Mouse (Mus musculus) liver, adult (tissue): ENCODE results near the gene Ice1.

ENCODE experiments used
- GATA4 ChIP-seq: IDR thresholded peaks from 2 replicates; pipeline ENCODE4 v1.6.1; 2014; ENCODE audit warnings: mild to moderate bottlenecking, low read length; ENCODE audit not compliant: insufficient replicate concordance

Gene Ice1

DNA sequence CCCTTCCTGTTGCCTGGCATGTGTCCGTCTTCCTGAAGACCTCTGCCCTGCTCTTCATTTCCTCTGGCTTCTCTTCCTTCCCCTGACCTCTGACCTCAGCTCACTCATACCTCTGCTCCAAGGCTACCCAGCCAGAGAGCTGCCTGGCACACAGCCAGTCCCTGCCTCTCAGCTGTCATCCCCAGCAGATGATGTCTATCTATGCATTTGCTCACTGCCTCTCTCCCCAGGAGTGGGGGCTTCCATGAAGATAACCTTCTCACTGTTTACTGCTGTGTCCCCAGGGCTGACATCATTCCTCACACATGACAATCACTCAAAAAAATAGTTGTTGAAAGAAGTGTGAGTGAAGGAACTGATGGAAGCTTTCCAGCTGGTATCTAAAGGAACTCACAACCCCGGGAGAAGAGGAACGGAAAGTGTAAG is 12.6 kb upstream of the Ice1 start:
- TF ChIP-seq GATA4 = no peak; the same call in 1 of the 2 replicates

DNA sequence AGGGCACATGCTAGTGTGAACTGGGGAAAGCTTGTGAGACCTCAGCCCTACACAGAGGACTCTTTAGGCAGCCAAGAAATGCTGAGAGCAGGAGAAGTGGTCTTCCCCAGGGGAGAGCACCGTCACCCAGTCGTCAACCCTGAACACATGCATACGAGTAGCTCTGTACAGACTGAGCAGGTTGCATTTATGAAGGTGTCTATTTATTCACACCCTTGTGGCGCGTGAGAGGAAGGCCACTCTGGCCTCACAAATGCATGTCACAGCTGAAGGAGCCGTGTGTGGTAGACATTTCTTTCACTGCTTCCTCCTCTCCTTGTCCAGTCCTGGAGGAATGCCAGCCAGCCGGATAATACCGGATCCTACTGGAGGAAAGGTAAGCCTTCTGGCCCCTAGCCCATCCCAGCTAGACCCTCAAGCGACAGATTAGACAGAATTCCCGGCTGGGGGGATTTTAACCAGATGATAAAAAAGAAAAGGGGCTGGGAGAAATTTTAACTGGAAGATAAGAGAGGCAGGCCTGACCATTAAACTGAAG is 8.6 kb upstream of the Ice1 start:
- no peak for TF ChIP-seq GATA4

DNA sequence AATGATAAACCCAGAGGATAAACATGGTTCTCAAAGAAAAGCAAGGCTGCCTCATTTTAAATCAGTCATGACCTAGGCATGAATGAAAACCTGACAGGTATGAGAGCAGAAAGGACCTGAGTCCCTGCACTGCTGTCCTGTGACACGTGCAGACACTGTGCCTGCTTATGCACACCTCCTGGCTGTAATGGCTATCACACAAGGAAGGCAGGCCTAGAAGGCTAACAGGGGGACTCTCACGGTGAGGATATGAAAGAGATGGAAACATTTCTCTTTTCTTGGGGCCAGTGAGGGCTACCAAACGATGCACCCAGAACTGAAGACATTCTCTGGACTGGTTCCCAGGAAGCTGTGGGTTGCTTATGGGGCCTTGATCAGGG is 6.6 kb upstream of the Ice1 start:
- no peak for TF ChIP-seq GATA4

DNA sequence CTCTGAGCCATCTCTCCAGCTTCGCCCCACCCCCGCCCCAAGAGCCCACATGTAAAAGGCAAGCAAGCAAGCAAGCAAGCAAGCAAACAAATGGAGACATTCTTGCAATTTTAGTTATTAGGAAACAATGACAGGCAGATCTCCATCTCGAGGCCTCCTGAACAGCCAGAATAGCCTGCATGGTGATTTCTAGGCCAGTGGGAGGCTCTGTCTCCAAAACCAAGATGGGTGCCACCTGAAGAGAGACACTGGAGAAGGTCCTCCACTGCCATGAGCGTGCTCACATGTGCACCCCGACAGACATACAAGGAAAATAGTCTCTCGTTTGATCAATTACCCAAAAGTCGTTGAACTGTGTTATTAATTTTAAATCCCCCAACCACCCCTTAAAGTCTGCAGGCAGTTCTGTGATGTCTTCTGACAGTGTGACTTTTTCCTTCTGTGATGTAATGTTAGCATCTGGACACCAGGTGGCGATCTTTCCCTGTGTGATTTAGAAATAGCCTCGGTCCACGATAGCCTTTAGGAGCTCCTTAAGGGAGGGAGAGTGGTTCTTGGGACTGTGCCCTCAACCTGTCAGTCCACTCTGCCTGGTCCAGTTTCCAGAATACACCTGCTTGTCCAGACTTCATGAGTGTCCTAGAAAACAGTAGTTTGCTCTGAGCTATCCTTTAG is 6.1 kb upstream of the Ice1 start:
- no peak for TF ChIP-seq GATA4

DNA sequence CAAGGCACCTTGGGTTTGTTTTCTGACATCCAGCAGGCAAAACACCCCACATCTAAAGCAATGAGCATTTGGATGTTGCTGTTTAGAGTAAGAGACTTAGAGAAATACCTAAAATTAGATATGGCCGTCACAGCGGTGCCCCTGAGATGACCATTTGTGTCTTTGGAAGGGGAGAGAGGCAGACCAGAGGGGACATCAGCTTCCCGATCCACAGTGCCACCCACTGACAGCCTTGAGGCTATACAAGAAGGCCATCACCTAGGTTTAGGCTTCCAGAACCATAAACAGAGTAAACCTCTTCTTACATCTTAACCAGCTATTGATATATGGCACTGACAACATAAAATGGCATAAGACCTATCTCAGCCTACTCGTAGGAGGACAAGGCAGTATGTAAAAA is 4.5 kb upstream of the Ice1 start:
- no peak for TF ChIP-seq GATA4

DNA sequence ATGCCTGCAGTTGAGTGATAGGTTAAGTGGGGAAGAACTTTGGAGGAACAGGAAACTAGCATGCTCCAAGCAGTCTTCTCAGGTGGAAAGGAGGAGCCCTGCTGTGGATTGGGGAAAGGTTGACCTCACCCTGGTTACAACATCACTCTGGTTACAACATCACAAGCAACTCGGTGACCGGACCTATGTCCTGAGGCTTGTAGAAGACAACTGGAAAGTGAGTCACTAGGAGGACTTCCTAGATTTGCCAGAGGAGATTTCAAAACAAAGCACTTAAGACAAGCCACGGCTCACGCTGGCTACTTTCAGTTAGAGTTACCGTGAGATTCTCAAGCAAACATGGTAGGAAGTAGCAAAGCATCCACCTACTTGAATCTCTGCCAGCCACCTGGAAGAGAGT is 3.9 kb upstream of the Ice1 start:
- no peak for TF ChIP-seq GATA4

DNA sequence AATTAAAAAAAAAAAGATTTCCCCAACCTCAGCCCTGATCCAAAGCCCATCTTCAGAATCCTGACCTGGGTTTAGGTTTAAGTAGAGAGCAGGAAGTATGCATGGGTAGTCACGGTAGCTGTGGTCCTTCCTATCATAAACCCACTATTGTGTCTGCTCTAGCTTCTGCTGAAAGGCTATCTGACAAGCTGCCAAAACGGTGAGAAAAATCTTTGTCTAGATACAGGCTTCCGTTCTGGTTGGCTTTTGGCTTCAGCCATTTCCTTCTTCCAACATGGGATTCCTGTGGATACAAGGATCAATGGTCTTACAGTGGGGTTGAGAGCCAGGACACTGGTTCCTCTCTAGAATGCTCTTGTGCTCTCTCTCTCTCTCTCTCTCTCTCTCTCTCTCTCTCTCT is 2.2 kb upstream of the Ice1 start:
- TF ChIP-seq GATA4 = peak; percentile 87; the same call in 1 of the 2 replicates

DNA sequence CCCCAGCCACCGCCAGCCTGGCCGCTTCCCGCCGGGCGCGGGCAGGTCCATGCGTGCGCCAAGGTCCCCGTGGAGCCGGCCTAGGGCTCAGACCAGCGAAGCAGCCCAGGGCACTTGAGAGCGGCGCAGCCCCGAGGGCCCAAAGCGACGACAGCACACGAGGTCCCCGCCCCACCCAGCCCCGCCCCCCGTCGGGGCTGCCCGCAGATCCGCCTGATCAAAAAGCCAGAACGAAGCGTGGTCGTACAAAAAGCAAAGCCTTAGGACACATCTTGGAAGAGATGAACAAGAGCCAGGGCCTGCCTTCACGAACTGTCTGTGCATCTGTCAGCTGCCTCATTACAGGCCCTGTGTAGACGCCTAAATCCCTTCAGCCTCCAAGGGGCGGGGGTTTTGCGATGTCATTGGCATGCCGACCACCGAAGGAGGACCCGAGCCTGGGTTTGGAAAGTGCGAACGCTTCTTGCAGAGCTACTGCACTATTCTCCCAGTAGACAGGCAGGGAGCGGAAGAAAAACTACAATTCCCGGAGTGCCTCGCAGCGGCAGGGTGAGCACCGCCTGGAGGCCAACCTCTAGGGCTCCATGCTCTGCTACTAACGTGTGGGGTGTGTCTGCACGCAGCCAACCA is 343 bp upstream of the Ice1 start:
- no peak for TF ChIP-seq GATA4

DNA sequence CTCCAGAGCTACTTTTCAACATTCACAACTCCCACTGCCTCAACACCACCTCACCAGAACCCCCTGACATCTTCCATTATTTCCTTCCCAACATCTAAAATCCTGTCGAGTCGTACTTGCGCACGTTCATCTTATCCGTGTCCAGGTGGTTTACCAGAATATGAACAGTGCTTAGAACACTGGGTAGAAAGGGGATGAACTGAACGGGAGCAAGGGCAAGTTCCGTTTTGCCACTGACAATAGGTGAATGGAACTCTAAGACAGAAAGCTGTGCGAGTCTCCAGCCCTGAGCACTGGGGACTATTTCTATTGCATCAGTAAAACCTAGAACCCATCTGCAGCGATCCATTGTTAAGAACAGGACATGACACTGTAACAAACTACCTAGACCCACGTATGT is 728 bp downstream of the Ice1 start:
- no peak for TF ChIP-seq GATA4

DNA sequence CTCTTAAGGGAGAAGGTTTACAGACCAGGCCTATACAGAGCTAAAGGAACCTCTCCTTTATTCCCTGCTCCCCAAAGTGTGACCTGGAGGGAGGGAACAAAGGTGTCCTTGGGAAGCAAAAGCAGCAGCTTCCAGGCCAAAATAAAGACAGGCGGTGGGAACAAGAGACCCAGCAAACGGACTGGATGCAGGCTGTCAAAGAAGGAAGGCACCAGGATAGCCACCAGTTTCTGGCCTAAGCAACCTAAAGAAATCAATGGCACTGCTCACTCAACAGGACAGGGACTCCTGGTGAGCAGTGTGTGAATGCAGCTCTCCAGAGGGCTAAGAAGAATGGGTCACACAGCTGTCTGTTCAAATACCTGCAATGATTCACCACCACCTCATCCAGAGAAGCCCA is 1.8 kb downstream of the Ice1 start:
- no peak for TF ChIP-seq GATA4

DNA sequence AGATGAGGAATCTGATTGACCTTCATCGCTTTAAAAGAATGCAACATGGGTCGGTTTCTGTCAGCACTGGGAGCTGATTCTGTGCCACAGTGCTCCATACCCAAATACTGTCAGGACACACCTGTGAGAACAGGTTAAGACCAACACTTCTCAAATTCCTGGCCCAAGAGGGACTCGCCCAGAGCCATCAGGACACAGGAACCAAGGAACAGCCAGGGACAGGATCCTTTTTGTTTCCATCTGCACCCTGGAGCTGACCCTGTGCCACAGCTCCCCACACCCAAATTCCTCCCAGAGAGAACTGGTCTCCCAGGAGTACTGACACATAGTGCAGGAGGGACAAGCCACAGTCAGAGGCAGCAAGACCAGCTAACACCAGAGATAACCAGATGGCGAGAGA is 11.0 kb downstream of the Ice1 start:
- TF ChIP-seq GATA4 = no peak

DNA sequence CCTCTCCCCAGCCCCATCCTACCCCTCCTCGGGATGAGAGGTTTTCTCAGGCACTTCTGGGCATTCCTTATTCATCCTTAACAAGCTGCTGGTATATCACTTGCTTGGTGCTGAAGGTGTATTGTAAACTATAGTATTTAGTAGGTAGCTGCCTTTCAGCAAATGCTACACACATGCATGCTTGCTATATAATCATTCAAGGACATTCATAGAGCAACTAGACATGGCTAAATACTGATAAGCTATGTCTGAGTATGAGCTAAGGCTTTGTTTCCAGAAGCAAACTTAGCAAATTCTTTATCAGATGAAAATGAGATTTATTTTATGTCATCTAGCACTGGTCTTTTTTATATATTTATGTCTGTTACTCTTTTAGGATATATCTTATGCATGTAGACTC is 11.8 kb downstream of the Ice1 start:
- TF ChIP-seq GATA4 = no peak

DNA sequence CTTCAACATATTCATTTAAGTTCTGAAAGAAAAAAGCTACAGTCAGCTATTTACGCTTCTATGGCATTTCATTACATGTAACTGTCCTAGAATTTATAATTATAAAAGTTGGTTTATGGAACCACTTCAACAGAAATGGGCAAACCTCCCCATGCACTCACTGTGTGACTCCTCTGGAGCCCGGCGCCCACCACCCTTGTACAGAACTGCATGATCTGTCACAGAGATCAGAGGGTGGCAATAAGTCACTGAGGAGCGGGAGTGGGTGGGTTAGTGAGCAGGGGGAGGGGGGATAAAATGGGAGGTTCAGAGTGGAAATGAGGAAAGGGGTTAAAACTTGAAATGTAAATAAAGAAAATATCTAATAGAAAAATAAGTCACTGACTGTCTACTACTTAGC is 13.0 kb downstream of the Ice1 start:
- TF ChIP-seq GATA4 = no peak

DNA sequence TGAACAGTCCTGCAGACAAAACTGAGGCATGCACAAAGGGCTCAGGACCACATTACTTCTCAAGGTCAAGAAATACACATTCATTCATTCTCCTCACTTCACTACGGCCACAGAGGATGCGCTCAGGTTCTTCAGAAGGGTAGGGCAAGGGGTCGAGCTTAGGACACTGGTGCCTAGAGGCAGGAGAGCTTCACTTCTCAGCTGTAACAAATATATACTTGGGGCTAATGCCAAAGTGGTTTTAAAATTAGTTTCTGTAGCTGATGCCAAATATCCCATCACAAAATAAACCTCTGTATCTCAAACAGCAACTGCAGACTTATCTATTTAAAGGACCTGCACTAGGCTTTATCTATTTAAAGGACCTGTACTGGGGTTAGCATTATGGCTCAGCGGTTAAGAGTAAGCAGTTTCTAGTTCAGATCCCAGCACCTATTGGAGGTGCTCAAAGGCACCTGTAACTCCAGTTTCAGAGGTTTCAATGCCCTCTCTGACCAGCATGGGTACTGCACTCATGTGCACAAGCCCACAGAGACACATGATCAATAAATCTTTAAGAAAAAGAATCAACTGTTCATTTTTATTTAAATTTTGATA is 14.9 kb downstream of the Ice1 start:
- no peak for TF ChIP-seq GATA4

DNA sequence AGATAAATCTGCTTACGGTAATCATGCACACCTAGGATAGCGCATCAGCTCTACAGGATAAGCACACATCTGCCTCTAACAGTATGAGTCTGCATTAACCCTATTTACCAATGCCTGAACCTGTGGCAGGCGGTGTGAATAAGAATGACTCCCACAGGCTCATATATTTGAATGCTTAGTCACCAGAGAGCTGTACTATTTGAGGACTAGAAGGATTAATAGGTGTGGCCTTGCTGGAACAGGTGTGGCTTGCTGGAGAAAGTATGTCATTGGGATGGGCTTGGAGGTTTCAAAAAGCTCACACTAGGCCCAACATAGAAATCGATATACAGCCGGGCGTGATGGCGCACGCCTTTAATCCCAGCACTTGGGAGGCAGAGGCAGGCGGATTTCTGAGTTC is 15.9 kb downstream of the Ice1 start:
- no peak for TF ChIP-seq GATA4

DNA sequence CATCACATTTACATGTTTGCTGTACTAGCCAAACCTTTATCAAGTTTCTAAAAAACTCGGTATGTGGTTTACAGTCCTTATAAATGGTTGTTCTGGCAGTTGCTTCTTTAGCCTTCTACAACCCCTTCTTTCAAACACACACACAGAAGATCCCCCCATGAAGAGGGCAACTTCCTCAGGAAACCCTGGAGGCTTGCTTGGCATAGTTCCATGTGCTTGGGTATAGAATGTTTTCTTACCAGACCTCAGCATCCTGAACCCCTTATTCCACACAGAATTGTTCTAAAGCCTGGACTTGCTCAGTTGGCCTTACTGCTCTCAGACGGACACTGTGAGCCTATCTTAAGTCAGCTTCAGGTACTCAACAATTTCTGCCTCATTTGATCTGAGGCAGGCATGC is 24.6 kb downstream of the Ice1 start:
- no peak for TF ChIP-seq GATA4

DNA sequence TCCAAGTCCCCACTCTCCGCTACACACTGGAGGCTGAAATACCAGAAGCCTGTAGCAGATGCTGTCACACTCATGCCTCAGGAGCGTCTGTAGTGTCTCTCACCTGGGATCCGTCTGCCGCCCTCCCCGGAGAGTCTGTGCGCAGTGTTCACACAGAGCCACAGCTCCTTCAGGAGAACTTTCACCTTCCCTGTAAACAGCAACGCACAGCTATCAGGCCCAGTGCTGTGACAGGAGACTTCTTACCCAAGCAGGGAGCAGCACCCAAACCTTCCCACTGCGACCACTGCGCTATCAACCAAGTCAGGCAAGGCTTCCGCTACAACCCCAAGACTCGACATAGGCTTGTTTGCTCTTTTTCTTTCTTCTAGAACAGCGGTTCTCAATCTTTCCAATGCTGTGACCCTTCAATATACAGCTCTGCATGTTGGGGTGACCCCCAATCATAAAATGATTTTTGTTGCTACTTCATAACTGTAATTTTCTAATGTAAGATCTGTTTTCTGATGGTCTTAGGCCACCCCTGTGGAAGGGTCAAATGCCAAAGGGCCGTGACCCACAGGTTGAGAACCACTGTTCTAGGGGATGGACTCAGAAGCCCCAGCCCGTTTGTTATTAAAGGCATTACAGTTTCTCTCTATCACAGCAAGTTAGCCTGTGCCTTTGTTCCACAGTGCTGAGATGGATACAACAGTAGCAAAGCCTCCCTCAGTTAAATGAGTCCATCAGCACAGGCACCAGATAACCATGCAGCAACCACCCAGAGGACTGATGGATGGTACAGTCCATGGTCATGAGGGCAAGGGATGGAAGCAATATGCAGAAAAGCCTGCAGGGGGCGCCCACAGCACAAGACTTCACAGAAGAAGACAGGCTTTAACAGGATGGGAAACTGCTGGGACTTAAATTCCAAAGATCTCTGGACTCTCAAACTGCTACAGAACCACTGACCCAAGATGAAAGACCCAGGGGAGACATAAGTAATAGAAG is 26.7 kb downstream of the Ice1 start:
- TF ChIP-seq GATA4 = no peak
